Mouse (Mus musculus) adrenal gland, adult 8-10 months (tissue): ENCODE measurements around the gene Dio3. TPM values are rescaled to one million over a fixed set of nuclear protein-coding genes. Genes with fewer than 3 reads are reported as not detected.

ENCODE experiments used
- microRNA-seq, 2 experiments: library from miRNA; unstranded; fragments of <30 nt; microRNA quantifications; one replicate each; pipeline ENCODE4 v1.2.0; 2022
- total RNA-seq, 4 experiments: library from RNA; stranded (reverse); gene quantifications; 2 replicates each; pipeline ENCODE4 v1.2.4; 2022

The Dio3 gene
- total RNA-seq, 4 experiments from 2014 or later = 0.23 to 3.6 (median 1.9) TPM

Small RNA genes within 50 kb of the gene (microRNA-seq; reads per million reads assigned to microRNA genes)
- gene Mir1247 = 11.9 to 79.6 reads per million in 2 experiments

Other genes with a start within 250 kb of the Dio3 start
- gene Ppp2r5c, start 168.1 kb downstream of the Dio3 start, total RNA-seq = 100 to 1,000 TPM; 106 to 141 (median 127) TPM